Mouse (Mus musculus) duodenum, adult 2 months (tissue): ENCODE data around the gene 2510009E07Rik. TPM values are rescaled to one million over a fixed set of nuclear protein-coding genes. Genes with fewer than 3 reads are reported as not detected.

Source experiments
- polyA plus RNA-seq: library from polyadenylated mRNA; depleted of rRNA; stranded (reverse); fragments of >200 nt; gene quantifications from 2 replicates; pipeline ENCODE4 v1.2.3, GENCODE M21; 2012; ENCODE audit warnings: low replicate concordance; rRNA removed

The 2510009E07Rik gene
- 1.9 and 3.9 TPM in 2 replicates for polyA plus RNA-seq

DNA sequence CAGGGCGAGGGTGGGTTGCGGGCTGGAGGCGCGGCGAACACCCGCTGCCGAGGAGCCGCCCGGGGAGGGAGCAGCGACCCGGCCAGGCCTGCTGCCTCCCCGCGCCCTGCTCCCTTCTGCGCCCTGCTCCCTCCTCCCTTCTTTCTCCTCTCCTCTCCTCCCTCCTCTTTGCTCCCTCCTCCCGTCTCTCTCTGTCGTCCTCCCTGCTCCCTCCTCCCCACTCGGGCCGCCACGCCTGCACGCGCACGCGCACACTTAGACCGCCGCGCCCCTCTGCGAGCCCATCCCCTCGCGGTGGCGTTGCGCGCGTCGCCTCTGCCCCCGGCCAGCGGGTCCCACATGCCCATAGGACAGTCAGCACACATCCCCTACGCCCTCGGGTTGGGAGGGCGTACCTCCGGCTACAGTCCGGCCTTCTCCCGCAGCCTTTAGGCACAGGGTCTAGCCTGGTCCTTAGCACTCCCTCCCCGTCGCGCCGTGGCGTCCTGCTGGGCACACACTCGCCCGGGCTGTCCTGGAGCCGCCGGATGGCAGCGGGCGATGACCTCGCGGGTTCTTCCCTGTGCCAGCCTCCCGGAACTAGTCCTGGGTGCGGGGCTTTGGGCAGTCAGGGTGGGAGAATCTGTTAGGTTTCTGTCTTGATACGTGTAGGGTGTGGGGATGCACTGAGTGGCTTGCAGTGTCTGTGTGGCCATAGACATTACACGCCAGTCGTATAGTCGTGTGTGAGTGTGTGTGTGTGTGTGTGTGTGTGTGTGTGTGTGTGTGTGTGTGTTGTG, at the start of gene 2510009E07Rik:
Gene 2510009E07Rik, minus strand, starts transcription at position 203 of the 779 bp plus-strand sequence.

Other genes starting within 250 kb of the 2510009E07Rik start
- gene Ehhadh, start 93.1 kb upstream of the 2510009E07Rik start, polyA plus RNA-seq = 17.6 and 25.4 TPM in 2 replicates
- 5.3 and 5.7 TPM in 2 replicates for gene Map3k13, start 99.7 kb upstream of the 2510009E07Rik start, polyA plus RNA-seq